Mouse (Mus musculus) forebrain, embryonic 15.5 days (tissue): ENCODE data around the gene Pnkd. TPM values are rescaled to one million over a fixed set of nuclear protein-coding genes. Genes with fewer than 3 reads are reported as not detected.
"Not testable (repeated sequence)": the region's sequence is repeated elsewhere in the genome, so short reads cannot be mapped to it uniquely, and the experiment has no call there.

Experiments
- ATAC-seq: fragments of 200-750 bp; cut with Nextera tagmentation; replicated peaks from 2 replicates; pipeline ENCODE4 v1.8.0; 2017; ENCODE audit warnings: mild to moderate bottlenecking, moderate TSS enrichment, moderate library complexity
- H3K27ac ChIP-seq: fragments of 300-500 bp; sonication (generic); replicated peaks from 2 replicates; pipeline ENCODE4 v1.5.1; 2015; ENCODE audit warnings: mild to moderate bottlenecking, inconsistent platforms
- H3K27me3 ChIP-seq: fragments of 300-500 bp; sonication (generic); 2 replicates; pipeline ENCODE4 v1.6.1; 2015; ENCODE audit warnings: inconsistent platforms
- H3K36me3 ChIP-seq: fragments of 300-500 bp; sonication (generic); 2 replicates; pipeline ENCODE4 v1.6.1; 2015; ENCODE audit warnings: mild to moderate bottlenecking, inconsistent platforms
- H3K4me1 ChIP-seq: fragments of 300-500 bp; sonication (generic); 2 replicates; pipeline ENCODE4 v1.6.1; 2015; ENCODE audit warnings: inconsistent platforms
- H3K4me2 ChIP-seq: fragments of 300-500 bp; sonication (generic); replicated peaks from 2 replicates; pipeline ENCODE4 v1.6.1; 2015; ENCODE audit warnings: mild to moderate bottlenecking, inconsistent platforms
- H3K4me3 ChIP-seq: fragments of 300-500 bp; sonication (generic); 2 replicates; pipeline ENCODE4 v1.5.1; 2015; ENCODE audit warnings: mild to moderate bottlenecking, inconsistent platforms
- H3K9ac ChIP-seq: fragments of 300-500 bp; sonication (generic); replicated peaks from 2 replicates; pipeline ENCODE4 v1.6.1; 2015; ENCODE audit warnings: mild to moderate bottlenecking, inconsistent platforms
- H3K9me3 ChIP-seq: fragments of 300-500 bp; sonication (generic); 2 replicates; pipeline ENCODE4 v1.6.1; 2016; ENCODE audit warnings: inconsistent platforms
- WGBS: fragments of 180-500 bp; shearing (Covaris S2); methylation state at CpG from one replicate; pipeline ENCODE4 v1.1.7; 2015; ENCODE audit warnings: mixed read lengths; 5-methylcytosine and 5-hydroxymethylcytosine counted together
- polyA plus RNA-seq: library from polyadenylated mRNA; unstranded; fragments of >200 nt; fragmentation: Nextera tagmentation; extraction: Ambion mirVana; gene quantifications from 2 replicates; pipeline ENCODE4 v1.2.1, GENCODE M21; 2015

The Pnkd gene
- polyA plus RNA-seq, 1 experiment from 2014 or later = 99.2 TPM

- Histone ChIP-seq H3K27me3 (no peaks in the 10 kb centered on the region), H3K4me1 (peaks cover 10% of the 10 kb centered on the region; the same call in 1 of the 2 replicates), H3K36me3 (no peaks in the 10 kb centered on the region), H3K9me3 (no peaks in the 10 kb centered on the region), H3K4me2 (no peak overlapping the region), H3K4me3 (no peak overlapping the region), H3K27ac (no peak overlapping the region), H3K9ac (no peak overlapping the region)
- 92% methylated on average over 9 of the region's 9 CpGs for WGBS
- ATAC-seq = no peak
Measured at GRCm38 (mm10) chr1:74339917-74340316, 55.2 kb downstream of the Pnkd start.

GRCm38 (mm10) chr1:74340361-74340764, 55.6 kb downstream of the Pnkd start:
- Histone ChIP-seq H3K4me3 (no peak overlapping the region), H3K9me3 (no peaks in the 10 kb centered on the region), H3K27me3 (no peaks in the 10 kb centered on the region), H3K27ac (no peak overlapping the region), H3K9ac (no peak overlapping the region), H3K4me1 (peaks cover 13% of the 10 kb centered on the region; the same call in 1 of the 2 replicates), H3K36me3 (no peaks in the 10 kb centered on the region), H3K4me2 (no peak overlapping the region)
- WGBS = 68% methylated on average over 6 of the region's 6 CpGs
- ATAC-seq = peak; percentile 44

- H3K27ac ChIP-seq, H3K27me3 ChIP-seq, H3K9me3 ChIP-seq, ATAC-seq, H3K4me2 ChIP-seq, H3K9ac ChIP-seq, H3K36me3 ChIP-seq, H3K4me3 ChIP-seq: not testable (repeated sequence)
- 90% methylated on average over 4 of the region's 4 CpGs for WGBS
- peaks cover 13% of the 10 kb centered on the region; the same call in 1 of the 2 replicates for H3K4me1 ChIP-seq
Measured at GRCm38 (mm10) chr1:74340992-74341391, 56.3 kb downstream of the Pnkd start.

- Histone ChIP-seq H3K4me1 (peaks cover 13% of the 10 kb centered on the region; the same call in 1 of the 2 replicates), H3K9ac (no peak overlapping the region), H3K4me3 (no peak overlapping the region), H3K4me2 (no peak overlapping the region), H3K36me3 (no peaks in the 10 kb centered on the region), H3K27me3 (no peaks in the 10 kb centered on the region), H3K9me3 (no peaks in the 10 kb centered on the region), H3K27ac (no peak overlapping the region)
- no peak for ATAC-seq
- 82% methylated on average over 7 of the region's 7 CpGs for WGBS
Measured at GRCm38 (mm10) chr1:74341898-74342297, 57.2 kb downstream of the Pnkd start.

- H3K27me3 ChIP-seq = no peaks in the 10 kb centered on the region
- no peak overlapping the region for H3K4me3 ChIP-seq
- no peaks in the 10 kb centered on the region for H3K36me3 ChIP-seq
- H3K9me3 ChIP-seq = no peaks in the 10 kb centered on the region
- no peak overlapping the region for H3K4me2 ChIP-seq
- H3K4me1 ChIP-seq = peaks cover 12% of the 10 kb centered on the region; the same call in 1 of the 2 replicates
- WGBS = 100% methylated on average over 1 of the region's 1 CpGs
- H3K9ac ChIP-seq = no peak overlapping the region
- no peak for ATAC-seq
- no peak overlapping the region for H3K27ac ChIP-seq
Measured at GRCm38 (mm10) chr1:74342308-74342707, 57.6 kb downstream of the Pnkd start.

- no peak for ATAC-seq
- Histone ChIP-seq H3K9ac (no peak overlapping the region), H3K27ac (no peak overlapping the region), H3K9me3 (no peaks in the 10 kb centered on the region), H3K4me2 (no peak overlapping the region), H3K4me3 (no peak overlapping the region), H3K36me3 (no peaks in the 10 kb centered on the region; the same call in 1 of the 2 replicates), H3K4me1 (peaks cover 10% of the 10 kb centered on the region; the same call in 1 of the 2 replicates), H3K27me3 (no peaks in the 10 kb centered on the region)
- WGBS = 44% methylated on average over 5 of the region's 5 CpGs
Measured at GRCm38 (mm10) chr1:74343161-74343560, 58.4 kb downstream of the Pnkd start.

- Histone ChIP-seq H3K4me3 (no peak overlapping the region), H3K36me3 (peaks cover 4% of the 10 kb centered on the region; the same call in 1 of the 2 replicates), H3K27me3 (no peaks in the 10 kb centered on the region), H3K9ac (no peak overlapping the region), H3K27ac (no peak overlapping the region), H3K4me2 (no peak overlapping the region), H3K9me3 (no peaks in the 10 kb centered on the region), H3K4me1 (peaks cover 10% of the 10 kb centered on the region; the same call in 1 of the 2 replicates)
- WGBS = 69% methylated on average over 11 of the region's 11 CpGs
- ATAC-seq = no peak
Measured at GRCm38 (mm10) chr1:74344163-74344916, 59.6 kb downstream of the Pnkd start.

GRCm38 (mm10) chr1:74351185-74351769, 66.5 kb downstream of the Pnkd start:
- no peak overlapping the region for H3K4me3 ChIP-seq
- WGBS = 87% methylated on average over 13 of the region's 13 CpGs
- no peaks in the 10 kb centered on the region for H3K9me3 ChIP-seq
- H3K27me3 ChIP-seq = no peaks in the 10 kb centered on the region
- H3K9ac ChIP-seq = no peak overlapping the region
- H3K4me1 ChIP-seq = no peaks in the 10 kb centered on the region
- H3K4me2 ChIP-seq = no peak overlapping the region
- H3K27ac ChIP-seq = no peak overlapping the region
- ATAC-seq = no peak
- peaks cover 23% of the 10 kb centered on the region for H3K36me3 ChIP-seq

GRCm38 (mm10) chr1:74352532-74353096, 67.9 kb downstream of the Pnkd start:
- Histone ChIP-seq H3K4me1 (no peaks in the 10 kb centered on the region), H3K36me3 (peaks cover 23% of the 10 kb centered on the region), H3K27me3 (no peaks in the 10 kb centered on the region), H3K9ac (no peak overlapping the region), H3K4me2 (no peak overlapping the region), H3K27ac (no peak overlapping the region), H3K4me3 (no peak overlapping the region), H3K9me3 (no peaks in the 10 kb centered on the region)
- no peak for ATAC-seq
- 93% methylated on average over 5 of the region's 5 CpGs for WGBS

GRCm38 (mm10) chr1:74353453-74354229, 68.9 kb downstream of the Pnkd start:
- Histone ChIP-seq H3K4me2 (no peak overlapping the region), H3K27me3 (no peaks in the 10 kb centered on the region), H3K36me3 (peaks cover 23% of the 10 kb centered on the region), H3K9ac (no peak overlapping the region), H3K4me3 (no peak overlapping the region), H3K9me3 (no peaks in the 10 kb centered on the region), H3K4me1 (no peaks in the 10 kb centered on the region), H3K27ac (no peak overlapping the region)
- ATAC-seq = no peak
- WGBS = 92% methylated on average over 9 of the region's 9 CpGs

- no peak overlapping the region for H3K9ac ChIP-seq
- H3K27me3 ChIP-seq = no peaks in the 10 kb centered on the region
- no peak overlapping the region for H3K4me2 ChIP-seq
- no peak for ATAC-seq
- H3K36me3 ChIP-seq = peaks cover 6% of the 10 kb centered on the region
- H3K27ac ChIP-seq = no peak overlapping the region
- H3K4me1 ChIP-seq = peaks cover 6% of the 10 kb centered on the region; the same call in 1 of the 2 replicates
- no peak overlapping the region for H3K4me3 ChIP-seq
- H3K9me3 ChIP-seq = no peaks in the 10 kb centered on the region
Measured at GRCm38 (mm10) chr1:74357531-74357930, 72.8 kb downstream of the Pnkd start.
